Mouse (Mus musculus): ENCODE measurements around the gene H2-Ke6.
"Not testable (repeated sequence)": the region's sequence is repeated elsewhere in the genome, so short reads cannot be mapped to it uniquely, and the experiment has no call there.

The H2-Ke6 gene

DNA sequence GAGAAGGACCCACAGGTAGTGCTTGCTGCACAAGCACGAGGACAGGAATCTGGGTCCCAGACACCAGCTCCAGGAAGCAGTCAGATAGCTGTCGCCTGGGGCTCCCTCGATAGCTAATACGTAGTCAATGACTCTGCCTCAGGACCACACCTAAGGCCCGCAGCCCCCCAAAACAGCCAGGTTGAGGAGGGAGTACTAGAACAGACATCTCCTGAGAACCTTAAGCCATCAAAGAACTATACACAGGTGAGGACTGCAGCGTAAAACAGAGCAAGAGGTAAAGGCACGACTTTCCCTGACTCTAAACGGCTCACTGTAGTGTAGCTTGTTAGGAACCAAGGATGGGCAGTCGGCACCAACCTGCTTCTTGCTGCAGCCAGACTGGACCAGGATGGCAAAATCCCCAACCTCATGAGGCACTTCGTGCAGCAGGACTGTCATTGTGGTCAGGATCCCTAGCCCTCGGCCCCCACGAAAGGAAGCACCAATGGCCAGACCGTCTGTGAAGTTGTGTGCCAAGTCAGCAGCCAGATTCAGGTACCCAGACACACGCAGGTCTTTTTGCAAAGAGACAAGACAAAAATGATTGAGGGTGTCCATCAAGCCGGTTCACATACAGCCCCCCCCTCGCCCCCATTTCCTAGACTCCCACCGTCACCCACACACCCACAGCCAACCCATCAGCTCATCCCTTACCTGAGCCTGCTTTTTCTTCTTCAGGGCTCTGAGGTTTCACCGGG, 1.5 kb upstream of the H2-Ke6 start:
- no peak for DNase-seq

- no peak for DNase-seq
These were observed 765 bp upstream of the H2-Ke6 start for GRCm38 (mm10) chr17:34028501-34029149.

- peak; percentile 24 for DNase-seq
These were observed 774 bp downstream of the H2-Ke6 start for GRCm38 (mm10) chr17:34026917-34027655.

DNA sequence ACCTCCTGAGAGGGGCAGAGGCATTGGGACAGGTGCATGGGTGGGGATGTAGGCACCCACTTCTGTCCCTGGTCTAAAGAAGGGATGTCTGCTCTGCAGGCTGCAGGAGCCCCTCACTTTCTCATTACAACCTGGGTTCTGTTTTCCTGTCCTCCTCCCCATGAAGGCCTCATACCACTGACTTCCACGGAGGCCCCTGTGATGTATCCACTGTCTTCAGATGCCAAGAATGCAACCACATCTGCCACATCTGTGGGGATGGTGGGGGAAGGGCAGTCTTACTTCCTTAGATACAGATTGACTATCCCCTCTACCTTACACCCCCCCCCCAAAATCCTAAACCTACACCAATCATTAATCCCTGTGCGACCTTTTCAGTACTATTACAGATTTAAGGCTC, 1.6 kb downstream of the H2-Ke6 start:
- no peak for DNase-seq

DNA sequence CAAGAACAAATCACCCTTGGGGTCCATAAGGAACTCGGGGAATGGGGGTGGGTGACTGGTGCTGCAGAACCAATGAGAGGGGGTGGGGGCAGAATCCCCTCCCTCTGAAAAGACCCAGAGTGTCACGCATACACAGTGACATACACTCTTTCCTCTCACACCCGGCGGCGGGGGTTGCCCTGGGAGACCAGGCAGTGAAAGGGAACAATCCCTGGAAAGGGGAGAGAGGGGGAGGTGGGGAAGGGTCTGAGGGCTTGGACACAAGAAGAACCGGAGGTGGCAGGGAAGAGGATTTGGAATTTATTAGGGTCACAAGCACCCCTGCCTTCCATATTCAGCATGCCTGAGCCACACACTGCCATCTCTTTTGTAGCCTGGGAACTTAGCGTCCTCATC, 2.1 kb downstream of the H2-Ke6 start:
- DNase-seq: no peak

- DNase-seq: no peak
These were observed 2.8 kb downstream of the H2-Ke6 start for GRCm38 (mm10) chr17:34024861-34025755.

- DNase-seq: peak; percentile 90
These were observed 3.5 kb downstream of the H2-Ke6 start, which contains the start of gene Ring1 for GRCm38 (mm10) chr17:34024317-34024821. TSS of gene Ring1 (minus strand) at chr17:34024680.

- DNase-seq: no peak
These were observed 4.2 kb downstream of the H2-Ke6 start for GRCm38 (mm10) chr17:34023678-34024077.

- no peak for DNase-seq
These were observed 4.9 kb downstream of the H2-Ke6 start for GRCm38 (mm10) chr17:34022987-34023386.

DNA sequence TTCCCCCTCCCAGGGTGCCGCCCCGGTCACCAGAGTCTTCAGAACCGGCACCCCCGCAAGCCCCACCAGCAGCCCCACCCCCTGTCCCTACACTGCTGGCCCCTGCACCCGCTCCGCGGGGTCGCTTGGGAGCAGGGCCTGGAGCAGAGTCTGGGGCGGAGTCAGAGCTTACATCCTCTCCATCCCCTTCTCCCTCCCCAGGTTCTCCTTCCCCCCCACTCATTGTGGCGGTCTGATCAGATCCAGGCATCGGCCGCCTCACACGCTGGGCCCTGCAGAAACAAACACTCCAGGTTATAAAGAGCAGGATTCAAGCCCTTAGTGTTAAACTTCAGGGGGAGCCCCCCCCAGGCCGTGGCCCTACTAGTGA, 5.5 kb downstream of the H2-Ke6 start:
- DNase-seq: no peak

DNA sequence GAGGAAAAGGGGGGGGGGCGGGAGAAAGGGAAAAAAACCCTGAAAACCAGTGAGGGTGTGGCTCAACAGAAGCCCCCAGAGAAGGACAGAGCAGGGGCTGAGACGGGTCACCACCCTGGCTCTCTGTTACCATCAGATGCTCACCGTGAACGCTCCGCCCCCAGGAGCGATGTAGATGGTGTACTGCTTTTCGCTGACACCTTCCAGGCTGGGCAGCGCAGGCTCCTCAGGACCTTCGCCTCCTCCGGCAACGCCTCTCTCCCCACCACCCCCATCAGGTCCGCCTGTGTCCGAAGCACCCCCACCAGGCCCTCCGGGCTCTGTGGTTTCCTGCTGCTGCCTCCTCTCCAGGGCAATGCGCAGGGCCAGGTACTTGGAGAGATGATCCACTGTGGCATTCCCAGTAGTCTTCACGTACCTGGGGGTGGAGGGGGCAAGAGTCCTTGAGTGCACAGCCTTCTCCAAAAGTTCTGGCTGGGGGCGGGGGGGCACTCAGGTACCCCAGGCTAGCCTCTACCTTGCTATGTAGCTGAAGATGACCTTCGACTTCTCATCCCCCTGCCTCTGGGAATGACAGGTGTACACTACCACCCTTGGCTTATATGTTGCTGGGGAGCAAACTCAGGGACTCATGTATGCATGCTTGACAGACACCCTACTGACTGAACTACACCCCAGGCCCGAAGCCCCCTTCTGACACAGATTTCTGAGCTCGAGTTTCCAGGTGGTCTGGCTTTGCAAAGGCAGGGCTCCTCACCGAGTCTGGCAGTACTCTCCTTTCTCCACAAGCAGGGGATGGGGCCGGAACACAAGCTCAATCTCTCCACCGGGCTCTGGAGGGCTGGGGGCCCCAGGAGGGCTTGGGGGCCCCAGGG, 6.1 kb downstream of the H2-Ke6 start:
- no peak for DNase-seq

- no peak for DNase-seq
These were observed 14.4 kb downstream of the H2-Ke6 start for GRCm38 (mm10) chr17:34013436-34013835.

DNA sequence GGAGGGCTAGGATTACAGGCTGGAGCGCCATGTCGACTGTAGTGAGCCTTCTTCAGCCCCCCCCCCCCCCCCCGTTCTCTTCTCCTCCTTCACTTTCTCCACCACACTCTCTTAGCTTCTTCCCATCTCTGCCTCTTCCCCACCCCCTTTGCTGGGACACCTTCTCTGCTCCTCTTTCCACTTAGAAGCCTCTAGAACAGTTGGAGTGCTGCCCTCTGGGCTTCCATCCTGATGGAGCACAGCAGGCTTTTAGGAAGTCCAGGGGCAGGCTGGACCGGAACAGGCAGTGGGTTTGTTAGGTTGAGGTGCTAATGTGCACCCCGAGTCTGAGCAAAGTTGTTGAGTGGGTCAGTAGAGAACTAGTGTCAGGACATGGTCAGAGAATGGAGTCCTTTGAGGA, 17.7 kb downstream of the H2-Ke6 start:
- DNase-seq: no peak

DNA sequence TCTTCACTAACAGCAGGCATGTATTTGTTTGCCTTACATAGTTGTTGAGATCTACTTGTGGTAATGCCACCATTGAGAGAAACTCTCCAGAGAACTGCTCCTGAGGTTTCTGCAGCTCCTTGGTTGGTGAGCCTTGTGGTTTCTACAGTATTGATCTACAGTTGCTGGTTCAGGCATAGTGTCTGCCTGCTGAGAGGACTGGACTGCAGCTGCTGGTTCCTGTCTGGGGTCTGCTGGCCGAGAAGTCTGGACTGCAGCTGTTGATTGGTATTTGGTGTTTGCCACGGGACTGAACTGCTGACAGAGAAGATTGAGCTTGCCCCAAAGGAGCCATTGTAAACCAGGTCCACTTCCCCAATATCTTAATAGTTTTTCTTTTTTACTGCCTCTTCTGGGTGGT, 21.3 kb downstream of the H2-Ke6 start:
- DNase-seq: no peak

- no peak for DNase-seq
These were observed 24.4 kb downstream of the H2-Ke6 start for GRCm38 (mm10) chr17:34003426-34003825.

GRCm38 (mm10) chr17:34000796-34001195, 27.1 kb downstream of the H2-Ke6 start:
- not testable (repeated sequence) for DNase-seq

GRCm38 (mm10) chr17:34000150-34000537, 27.7 kb downstream of the H2-Ke6 start, which contains the start of gene H2-K1:
TSS of gene H2-K1 (minus strand) at chr17:34000347.
- DNase-seq: peak; percentile 94

DNA sequence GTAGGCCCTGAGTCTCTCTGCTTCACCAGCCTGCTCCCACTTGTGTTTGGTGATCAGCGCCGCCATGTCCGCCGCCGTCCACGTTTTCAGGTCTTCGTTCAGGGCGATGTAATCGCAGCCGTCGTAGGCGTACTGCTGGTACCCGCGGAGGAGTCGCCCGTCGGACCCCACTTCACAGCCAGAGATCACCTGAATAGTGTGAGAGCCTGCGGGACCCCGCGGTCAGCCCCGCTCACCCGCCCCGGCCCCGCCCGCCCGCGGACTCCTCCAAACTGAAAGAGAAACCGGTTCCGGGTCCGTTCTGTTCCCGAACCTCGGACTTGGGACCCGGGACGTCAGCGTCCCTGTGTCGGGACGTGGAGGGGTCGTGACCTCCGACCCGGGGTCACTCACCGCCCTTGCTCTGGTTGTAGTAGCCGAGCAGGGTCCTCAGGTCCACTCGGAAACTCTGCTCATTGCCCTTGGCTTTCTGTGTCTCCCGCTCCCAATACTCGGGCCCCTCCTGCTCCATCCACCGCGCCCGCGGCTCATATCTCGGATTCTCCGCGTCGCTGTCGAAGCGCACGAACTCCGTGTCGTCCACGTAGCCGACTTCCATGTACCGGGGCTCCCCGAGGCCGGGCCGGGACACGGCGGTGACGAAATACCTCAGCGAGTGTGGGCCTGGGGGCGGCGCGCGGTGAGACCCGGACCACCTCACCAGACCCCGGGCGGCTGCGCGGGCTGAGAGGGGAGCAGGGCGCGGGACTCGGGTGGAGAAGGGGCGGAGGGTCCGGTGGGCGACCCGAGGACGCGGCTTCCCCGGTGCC, 28.3 kb downstream of the H2-Ke6 start:
- peak; percentile 37 for DNase-seq

DNA sequence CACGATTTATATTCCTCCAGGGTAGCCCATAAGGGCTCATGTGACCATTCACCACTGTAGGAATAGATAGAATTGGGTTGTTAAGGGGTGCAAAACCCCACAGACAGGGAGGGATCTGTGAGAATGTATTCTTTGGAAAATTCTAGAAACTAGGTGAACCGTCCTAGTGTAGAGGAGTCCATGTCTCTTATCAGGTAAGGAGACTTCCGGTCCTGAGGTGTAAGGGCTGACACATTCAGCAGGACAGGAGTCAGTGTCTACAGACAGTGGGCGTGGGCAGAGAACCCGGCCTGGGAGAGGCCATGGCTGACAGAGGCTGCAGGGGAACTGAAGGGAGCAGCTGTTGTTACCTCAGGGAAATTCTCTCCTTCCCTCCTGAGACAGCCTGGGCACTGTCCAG, 29.2 kb downstream of the H2-Ke6 start:
- DNase-seq: not testable (repeated sequence)

- not testable (repeated sequence) for DNase-seq
These were observed 30.8 kb downstream of the H2-Ke6 start for GRCm38 (mm10) chr17:33997025-33997424.

- no peak for DNase-seq
These were observed 32.2 kb downstream of the H2-Ke6 start for GRCm38 (mm10) chr17:33995651-33996050.
